Mouse (Mus musculus) Patski (cell line): ENCODE results near the gene Rpp40. TPM values are rescaled to one million over a fixed set of nuclear protein-coding genes. Genes with fewer than 3 reads are reported as not detected.

Experiments used
- ATAC-seq: fragments of 100-300 bp; one replicate; pipeline ENCODE4 v1.8.0; 2021
- CTCF ChIA-PET: fragments of 350-600 bp; sonication (Branson Sonifier 250); formaldehyde crosslinking; loops from one replicate; lab custom pipeline; 2022; ENCODE audit warnings: inconsistent platforms; lab: Charles Lee
- POLR2A ChIA-PET: fragments of 350-600 bp; sonication (Branson Sonifier 250); formaldehyde crosslinking; loops from one replicate; lab custom pipeline; 2022; ENCODE audit warnings: antibody characterized with exemption, inconsistent platforms; lab: Charles Lee
- DNase-seq: peaks from one replicate; pipeline ENCODE4 v3.0.0-alpha.2; 2011; ENCODE audit warnings: low read depth, low spot score
- H3K27me3 ChIP-seq: fragments of 371-371 bp; one replicate; pipeline ENCODE4 v1.5.1; 2021
- CTCF ChIP-seq: fragments of 100-300 bp; IDR thresholded peaks from one replicate; pipeline ENCODE4 v1.5.1; 2021
- in situ Hi-C: fragments of 300-500 bp; cut with MboI; formaldehyde crosslinking; loops from 3 replicates; pipeline ENCODE4 v1.11.1; 2018; ENCODE audit warnings: low pct_unique_long_range_greater_than_20kb, mixed read lengths
- polyA plus RNA-seq: library from polyadenylated mRNA; unstranded; gene quantifications from one replicate; pipeline ENCODE4 v1.2.3, GENCODE M21; 2021

Gene Rpp40
- polyA plus RNA-seq, 1 experiment from 2014 or later: 9.3 TPM

- POLR2A ChIA-PET: no interaction called here
- no peaks in the 10 kb centered on the region for H3K27me3 ChIP-seq
- TF ChIP-seq CTCF: no peak
- in situ Hi-C loops: no loop called here
- CTCF ChIA-PET: interaction anchor here (1.3 kb wide), 1 partner anchor 9 kb away, joined by 3 read pairs; no protein-coding TSS in a partner anchor
- ATAC-seq (no peak), DNase-seq (no peak)
Observed at GRCm38 (mm10) chr13:35892866-35893265, 13.3 kb downstream of the Rpp40 start.

GRCm38 (mm10) chr13:35886121-35886725 lies 19.9 kb downstream of the Rpp40 start:
- H3K27me3 ChIP-seq: no peaks in the 10 kb centered on the region
- in situ Hi-C loops: no loop called here
- peak; percentile 67 for TF ChIP-seq CTCF
- ChIA-PET POLR2A (no interaction called here), CTCF (interaction anchor here (1.2 kb wide), 2 partner anchors 10 to 58 kb away, joined by 3 to 4 read pairs; no protein-coding TSS in a partner anchor)
- ATAC-seq: no peak
- no peak for DNase-seq

GRCm38 (mm10) chr13:35880555-35881046 lies 25.6 kb downstream of the Rpp40 start:
- DNase-seq (no peak), ATAC-seq (no peak)
- CTCF ChIA-PET: interaction anchor here (1.2 kb wide), 1 partner anchor 10 kb away, joined by 3 read pairs; no protein-coding TSS in a partner anchor
- H3K27me3 ChIP-seq: no peaks in the 10 kb centered on the region
- POLR2A ChIA-PET: no interaction called here
- in situ Hi-C loops: no loop called here
- TF ChIP-seq CTCF: no peak

- ATAC-seq: no peak
- in situ Hi-C loops: no loop called here
- DNase-seq: no peak
- ChIA-PET POLR2A (no interaction called here), CTCF (no interaction called here)
- no peak for TF ChIP-seq CTCF
- H3K27me3 ChIP-seq: no peaks in the 10 kb centered on the region
Observed at GRCm38 (mm10) chr13:35879519-35879918, 26.6 kb downstream of the Rpp40 start.

- CTCF ChIA-PET: no interaction called here
- no peak for DNase-seq
- H3K27me3 ChIP-seq: no peaks in the 10 kb centered on the region
- in situ Hi-C loops: no loop called here
- no peak for ATAC-seq
- no peak for TF ChIP-seq CTCF
- POLR2A ChIA-PET: interaction anchor here (0.7 kb wide), 1 partner anchor 884 kb away, joined by 3 read pairs; no protein-coding TSS in a partner anchor
Observed at GRCm38 (mm10) chr13:35879068-35879467, 27.1 kb downstream of the Rpp40 start.

GRCm38 (mm10) chr13:35878282-35878681 lies 27.9 kb downstream of the Rpp40 start:
- DNase-seq (no peak), ATAC-seq (no peak)
- POLR2A ChIA-PET: interaction anchor here (0.7 kb wide), 1 partner anchor 884 kb away, joined by 3 read pairs; no protein-coding TSS in a partner anchor
- in situ Hi-C loops: no loop called here
- CTCF ChIA-PET: interaction anchor here (1.1 kb wide), 1 partner anchor 28 kb away, joined by 3 read pairs; the partner anchor contains the start of gene Rpp40
- TF ChIP-seq CTCF: no peak
- H3K27me3 ChIP-seq: no peaks in the 10 kb centered on the region

GRCm38 (mm10) chr13:35875396-35875795 lies 30.8 kb downstream of the Rpp40 start:
- no peak for ATAC-seq
- in situ Hi-C loops: no loop called here
- DNase-seq: no peak
- CTCF ChIA-PET: interaction anchor here (0.8 kb wide), 1 partner anchor 11 kb away, joined by 4 read pairs; no protein-coding TSS in a partner anchor
- H3K27me3 ChIP-seq: no peaks in the 10 kb centered on the region
- POLR2A ChIA-PET: no interaction called here
- TF ChIP-seq CTCF: no peak

- in situ Hi-C loops: no loop called here
- H3K27me3 ChIP-seq: no peaks in the 10 kb centered on the region
- ATAC-seq: no peak
- DNase-seq: peak; percentile 48
- ChIA-PET CTCF (interaction anchor here (1.1 kb wide), 1 partner anchor 9 kb away, joined by 3 read pairs; no protein-coding TSS in a partner anchor), POLR2A (no interaction called here)
- TF ChIP-seq CTCF: no peak
Observed at GRCm38 (mm10) chr13:35871107-35871506, 35.1 kb downstream of the Rpp40 start.

- CTCF ChIA-PET: interaction anchor here (1.1 kb wide), 1 partner anchor 10 kb away, joined by 3 read pairs; no protein-coding TSS in a partner anchor
- ATAC-seq (no peak), DNase-seq (no peak)
Observed at GRCm38 (mm10) chr13:35870659-35871058, 35.5 kb downstream of the Rpp40 start.

GRCm38 (mm10) chr13:35860916-35861315 lies 45.2 kb downstream of the Rpp40 start:
- no peaks in the 10 kb centered on the region for H3K27me3 ChIP-seq
- TF ChIP-seq CTCF: no peak
- ChIA-PET CTCF (no interaction called here), POLR2A (no interaction called here)
- ATAC-seq: no peak
- in situ Hi-C loops: no loop called here
- no peak for DNase-seq

More at GRCm38 (mm10) chr13:35870659-35871058, 35.5 kb downstream of the Rpp40 start:
- no peaks in the 10 kb centered on the region for H3K27me3 ChIP-seq
- TF ChIP-seq CTCF: no peak
- POLR2A ChIA-PET: no interaction called here
- in situ Hi-C loops: no loop called here

- CTCF ChIA-PET: interaction anchor here (1.3 kb wide), 1 partner anchor 18 kb away, joined by 5 read pairs; no protein-coding TSS in a partner anchor
- POLR2A ChIA-PET: no interaction called here
- ATAC-seq (no peak), DNase-seq (no peak)
- TF ChIP-seq CTCF: no peak
- in situ Hi-C loops: no loop called here
- no peaks in the 10 kb centered on the region for H3K27me3 ChIP-seq
Observed at GRCm38 (mm10) chr13:35857486-35857885, 48.7 kb downstream of the Rpp40 start.
